Comparison of ENCODE assay signal across 27 mouse cellular contexts in the genomic region with DNA sequence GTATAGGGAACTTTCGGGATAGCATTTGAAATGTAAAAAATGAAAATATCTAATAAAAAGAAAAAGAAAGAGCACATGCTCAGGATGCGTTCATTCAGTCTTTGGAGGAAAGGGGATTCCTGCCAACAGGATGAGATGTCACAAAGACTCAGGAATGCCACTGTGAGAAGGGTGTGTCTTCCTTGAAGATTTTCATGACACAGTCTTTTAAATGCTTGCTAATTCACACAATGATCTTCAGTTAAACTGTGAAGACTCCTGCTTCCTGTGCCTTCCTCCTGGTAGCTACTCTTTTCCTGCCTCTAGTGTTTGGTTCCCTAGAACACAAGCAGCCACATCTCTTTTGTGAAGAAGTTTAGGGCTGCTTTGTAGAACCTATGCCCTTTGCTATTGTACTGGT.
"Had no signal": no experiment of that assay in that cellular context is flagged by ENCODE, and none has a peak within 500 bp of the region (broad histone marks: within the 10 kb centered on the region; RNA-seq: fewer than 3 reads in every experiment).

No protein-coding gene starts in this region.

- H3K4me1 ChIP-seq: heart, embryonic 10.5 days; heart, embryonic 13.5 days; heart, embryonic 15.5 days; hindbrain, embryonic 15.5 days; kidney, embryonic 15.5 days; limb, embryonic 15.5 days; liver, embryonic 12.5 days had no signal

- H3K9me3 ChIP-seq: heart, embryonic 10.5 days; heart, embryonic 13.5 days; heart, embryonic 15.5 days; hindbrain, embryonic 13.5 days; hindbrain, embryonic 15.5 days; kidney, embryonic 15.5 days; limb, embryonic 13.5 days; limb, embryonic 15.5 days; liver, embryonic 12.5 days had no signal

- DNase-seq: gastrocnemius, adult 2 months; gastrocnemius, postnatal 10 days; gastrocnemius, postnatal 25 days; heart, adult 18-20 months; heart, postnatal 14 days; heart, postnatal 36 days; kidney, adult 11 months; kidney, adult 2 months; kidney, adult 9 months; kidney, postnatal 14 days; kidney, postnatal 36 days; layer of hippocampus, adult 9-11 months; layer of hippocampus, postnatal 36 days; left cerebral cortex, postnatal 4 days had no signal

- H3K27ac ChIP-seq: gastrocnemius, adult 2 months; heart, embryonic 10.5 days; heart, embryonic 13.5 days; heart, embryonic 15.5 days; hindbrain, embryonic 13.5 days; hindbrain, embryonic 15.5 days; hindbrain, postnatal 0 days; kidney, embryonic 15.5 days; kidney, postnatal 0 days; limb, embryonic 13.5 days; limb, embryonic 15.5 days; liver, embryonic 12.5 days; liver, embryonic 14.5 days had no signal

- ATAC-seq: hindbrain, postnatal 0 days; intestine, embryonic 16.5 days; liver, embryonic 12.5 days had no signal

- H3K36me3 ChIP-seq: heart, embryonic 10.5 days; heart, embryonic 13.5 days; heart, embryonic 15.5 days; hindbrain, embryonic 13.5 days; hindbrain, embryonic 15.5 days; kidney, embryonic 15.5 days; limb, embryonic 13.5 days; limb, embryonic 15.5 days; liver, embryonic 12.5 days had no signal

- H3K9ac ChIP-seq: heart, embryonic 13.5 days; heart, embryonic 15.5 days; hindbrain, embryonic 13.5 days; hindbrain, embryonic 15.5 days; kidney, embryonic 15.5 days; limb, embryonic 13.5 days; limb, embryonic 15.5 days; liver, embryonic 12.5 days; liver, embryonic 14.5 days had no signal

- H3K4me3 ChIP-seq: gastrocnemius, adult 2 months; heart, embryonic 10.5 days; heart, embryonic 13.5 days; heart, embryonic 15.5 days; hindbrain, embryonic 13.5 days; hindbrain, embryonic 15.5 days; kidney, embryonic 15.5 days; limb, embryonic 13.5 days; limb, embryonic 15.5 days; liver, embryonic 12.5 days had no signal
